Mouse (Mus musculus) lung, adult 2 months (tissue): ENCODE measurements around the gene Ctbp2.

Experiments used
- CTCF ChIP-seq: fragments of 200-500 bp; IDR thresholded peaks from 2 replicates; pipeline ENCODE4 v1.5.1; 2011; ENCODE audit warnings: mild to moderate bottlenecking, low read length, control low read depth; ENCODE audit not compliant: insufficient read depth
- POLR2A ChIP-seq: fragments of 200-500 bp; IDR thresholded peaks from 2 replicates; pipeline ENCODE4 v1.6.1; 2011; ENCODE audit warnings: low read depth, mild to moderate bottlenecking, control low read depth, low read length, borderline replicate concordance; ENCODE audit errors: extremely low read depth

GRCm38 (mm10) chr7:133115886-133116285 is 8.3 kb downstream of the Ctbp2 start:
- TF ChIP-seq CTCF, result no peak
- no peak for TF ChIP-seq POLR2A
